Mouse (Mus musculus) Muller cell, postnatal 12 days (primary cell): ENCODE measurements around the gene Fam189a1.

Experiments used
- DNase-seq: peaks from one replicate; pipeline ENCODE4 v3.0.0-alpha.2; 2015; ENCODE audit errors: inconsistent ontology term

Fam189a1 gene

GRCm38 (mm10) chr7:64952181-64952580, 204.2 kb downstream of the Fam189a1 start:
- no peak for DNase-seq

GRCm38 (mm10) chr7:64950771-64951099, 205.6 kb downstream of the Fam189a1 start:
- no peak for DNase-seq

GRCm38 (mm10) chr7:64949910-64950770, 206.2 kb downstream of the Fam189a1 start:
- DNase-seq: peak; percentile 55

DNA sequence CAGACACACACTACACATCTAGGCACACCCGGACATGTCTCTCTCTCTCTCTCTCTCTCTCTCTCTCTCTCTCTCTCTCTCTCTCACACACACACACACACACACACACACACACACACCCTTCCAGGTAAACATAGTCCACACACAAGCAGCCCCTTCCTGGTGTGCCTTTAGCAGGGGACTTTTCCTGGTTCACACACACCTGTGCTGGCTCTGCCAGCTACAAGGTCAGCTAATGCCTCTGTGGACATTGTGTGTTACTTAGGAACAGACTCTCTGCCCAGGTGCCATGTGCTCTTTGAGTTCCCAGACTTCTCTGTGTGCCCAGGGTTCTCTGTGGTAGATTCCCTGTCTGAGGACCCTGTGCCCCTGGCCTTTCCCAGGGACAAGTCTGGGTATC, 206.9 kb downstream of the Fam189a1 start:
- DNase-seq: no peak

DNA sequence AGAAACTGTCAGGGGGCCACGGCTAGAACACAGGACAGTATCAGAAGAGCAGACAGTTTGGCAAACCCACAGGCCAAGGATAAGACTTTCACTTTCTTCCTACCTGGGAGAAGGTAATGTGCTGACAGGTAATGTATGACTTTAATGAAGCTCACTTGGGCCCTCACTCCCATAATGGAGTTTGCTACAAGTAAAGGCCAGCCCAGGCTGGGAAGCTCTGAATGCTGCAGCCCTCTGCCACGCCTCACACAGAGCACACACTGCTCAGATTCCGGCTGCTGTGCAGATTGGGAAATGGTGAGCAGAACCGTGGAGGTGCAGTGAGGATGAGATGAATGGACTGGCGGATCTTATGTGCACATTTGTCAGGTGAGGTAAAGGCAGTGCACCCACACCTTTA, 211.7 kb downstream of the Fam189a1 start:
- no peak for DNase-seq

DNA sequence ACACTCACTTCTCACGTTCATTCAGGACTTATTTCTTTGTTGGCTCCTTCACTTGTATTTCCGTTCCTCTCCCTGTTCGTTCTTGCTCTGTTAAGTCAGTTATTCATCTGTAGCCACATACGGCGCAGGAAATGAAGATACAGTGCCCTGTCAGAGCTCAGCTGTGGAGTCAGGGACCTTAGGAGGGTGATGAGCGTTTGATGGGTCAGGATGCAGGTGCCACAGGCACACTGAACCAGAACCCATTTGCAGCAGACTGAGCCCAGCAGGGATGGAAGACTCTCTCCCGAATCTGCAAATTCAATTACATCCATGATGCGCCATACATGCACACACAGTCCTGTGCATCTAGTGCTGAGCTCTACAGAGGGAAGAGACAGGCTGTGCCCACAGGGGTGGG, 212.2 kb downstream of the Fam189a1 start:
- no peak for DNase-seq

GRCm38 (mm10) chr7:64936927-64937326, 219.4 kb downstream of the Fam189a1 start:
- DNase-seq: peak; percentile 58

GRCm38 (mm10) chr7:64934115-64934514, 222.3 kb downstream of the Fam189a1 start:
- DNase-seq: no peak

DNA sequence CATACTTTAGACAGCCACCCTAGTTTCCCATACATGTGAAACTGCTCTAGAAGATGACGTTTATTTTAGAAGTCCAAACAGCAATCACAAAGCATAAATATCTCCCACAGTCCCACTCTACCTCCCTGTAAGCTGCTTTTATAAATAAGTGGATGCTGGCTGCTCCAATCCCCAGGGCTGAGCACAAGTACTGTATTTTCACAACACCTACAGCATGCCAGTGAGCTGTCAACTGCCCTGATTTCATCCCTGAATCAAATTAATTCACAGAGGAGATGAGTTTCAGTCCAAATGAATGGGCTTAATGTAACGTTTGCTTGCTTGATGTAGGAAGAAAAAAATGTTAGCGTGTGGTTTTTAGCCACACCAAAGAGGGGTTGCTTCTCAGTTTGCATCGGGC, 225.4 kb downstream of the Fam189a1 start:
- no peak for DNase-seq

DNA sequence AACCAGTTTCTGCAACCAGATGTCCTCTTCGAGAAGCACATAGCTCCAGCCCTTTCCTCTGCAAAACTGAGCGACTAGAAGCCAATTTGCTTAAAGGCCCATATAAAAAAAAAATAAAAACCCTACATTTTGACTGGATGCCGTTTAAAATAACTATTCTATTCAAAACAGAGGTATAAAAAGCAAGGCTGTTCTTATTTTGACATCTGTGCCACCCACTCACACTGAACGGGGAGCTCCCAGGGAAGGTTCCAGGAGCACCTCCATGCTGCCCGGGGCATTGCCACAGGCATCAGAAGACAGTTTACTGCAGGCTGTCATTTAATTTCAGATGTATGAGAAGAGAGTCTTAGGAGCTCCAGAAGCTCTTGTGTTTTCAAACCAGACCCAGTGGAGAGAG, 232.5 kb downstream of the Fam189a1 start:
- no peak for DNase-seq

DNA sequence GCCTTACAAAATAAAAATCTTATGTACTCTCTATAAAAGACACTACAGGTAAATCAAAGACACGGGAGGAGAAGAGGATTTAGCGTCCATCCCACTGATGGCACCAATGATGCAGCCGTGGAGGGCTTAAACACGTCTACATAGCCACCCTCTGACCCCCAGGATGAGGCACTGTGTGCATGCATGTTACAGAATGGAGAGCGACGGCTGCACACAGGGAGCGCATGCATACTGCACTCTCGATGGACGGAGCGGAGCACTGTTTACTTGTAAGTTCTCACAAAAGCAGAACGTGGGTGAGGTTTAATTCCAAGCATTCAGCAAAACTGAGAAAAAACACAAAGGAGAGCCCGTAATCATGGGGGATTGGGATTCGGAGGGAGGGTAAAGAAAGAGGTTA, 235.2 kb downstream of the Fam189a1 start:
- DNase-seq: no peak

DNA sequence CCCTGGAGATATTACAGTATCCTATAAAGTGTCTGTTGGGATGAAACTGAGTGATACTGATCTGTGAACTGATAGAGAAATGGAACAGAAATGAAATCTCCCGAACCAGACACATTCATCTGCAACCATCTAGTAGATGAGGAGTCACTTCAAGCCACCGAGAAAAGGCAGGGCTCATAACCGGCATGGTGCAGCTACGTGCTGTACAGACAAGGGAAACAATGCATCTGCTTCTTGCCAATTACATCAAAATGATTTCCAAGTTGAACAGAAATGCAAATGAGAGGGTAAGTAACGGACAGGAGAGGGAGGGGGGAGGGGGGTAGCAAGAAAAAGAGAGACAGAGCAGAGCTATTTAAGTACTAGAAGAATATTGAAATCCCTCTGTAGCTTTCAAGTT, 235.6 kb downstream of the Fam189a1 start:
- DNase-seq: no peak

- no peak for DNase-seq
These were observed 239.7 kb downstream of the Fam189a1 start for GRCm38 (mm10) chr7:64916654-64917053.

GRCm38 (mm10) chr7:64915121-64915520, 241.2 kb downstream of the Fam189a1 start:
- peak; percentile 44 for DNase-seq

DNA sequence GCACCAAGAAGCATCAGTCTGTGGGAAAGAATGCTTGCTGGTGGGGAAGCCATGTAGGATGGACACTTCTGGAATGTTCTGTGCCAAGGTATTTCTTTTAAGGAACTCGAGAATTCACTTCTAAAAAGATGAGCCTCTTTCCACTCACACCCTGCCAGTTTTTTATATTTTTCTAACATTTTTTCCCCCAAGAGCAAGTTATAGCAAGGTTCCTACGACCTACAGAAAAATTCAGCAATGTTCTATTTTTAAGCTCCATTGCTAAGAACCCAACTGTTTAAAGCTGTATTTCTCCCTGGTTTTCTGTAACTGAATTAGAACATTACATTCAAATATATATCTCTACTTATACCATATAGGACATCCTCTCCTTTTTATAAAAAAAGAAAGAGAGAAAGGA, 244.4 kb downstream of the Fam189a1 start:
- no peak for DNase-seq

- DNase-seq: no peak
These were observed 246.2 kb downstream of the Fam189a1 start for GRCm38 (mm10) chr7:64910208-64910607.

DNA sequence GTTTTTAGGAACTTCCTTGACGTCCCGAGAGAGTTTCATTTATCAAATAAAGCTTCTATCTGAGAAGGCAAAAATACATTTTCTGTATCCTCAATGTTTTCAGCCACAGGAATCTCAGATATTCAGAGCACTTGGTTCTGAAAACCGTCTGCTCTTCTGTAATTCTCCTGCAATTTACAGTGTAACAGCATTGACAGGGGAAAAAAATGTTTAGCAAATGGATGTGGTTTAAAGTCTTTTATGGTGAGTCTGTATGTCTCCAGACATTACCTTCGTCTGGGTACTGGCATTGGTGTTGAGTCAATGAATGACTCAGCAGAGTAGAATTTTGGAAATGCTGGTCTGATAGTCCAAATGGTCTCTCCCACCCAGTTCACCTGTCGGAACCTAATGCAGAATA, 249.4 kb downstream of the Fam189a1 start:
- DNase-seq: peak; percentile 86

GRCm38 (mm10) chr7:64905506-64905905, 250.9 kb downstream of the Fam189a1 start:
- DNase-seq: no peak

- no peak for DNase-seq
These were observed 256.1 kb downstream of the Fam189a1 start for GRCm38 (mm10) chr7:64900249-64900648.

DNA sequence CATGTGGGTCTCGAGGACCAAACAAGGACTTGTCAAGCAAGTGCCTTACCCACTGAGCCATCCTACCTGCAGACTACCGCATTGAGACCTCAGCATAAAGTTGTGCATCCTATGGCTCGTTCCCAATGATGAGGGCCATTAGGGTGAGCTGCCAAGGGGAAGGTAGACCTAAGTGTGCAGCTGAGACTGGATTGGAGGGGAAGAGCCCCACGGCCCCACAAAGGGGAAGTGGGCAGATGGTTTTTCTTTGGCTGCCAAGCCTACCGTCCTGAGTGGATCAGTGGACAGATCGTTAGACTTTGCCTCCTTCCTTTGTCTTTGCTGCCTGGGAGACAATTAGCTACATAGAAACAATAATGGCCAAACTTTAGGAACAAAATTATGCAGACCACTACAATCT, 259.8 kb downstream of the Fam189a1 start:
- no peak for DNase-seq

GRCm38 (mm10) chr7:64895685-64896101, 260.7 kb downstream of the Fam189a1 start:
- DNase-seq: no peak

- DNase-seq: no peak
These were observed 265.2 kb downstream of the Fam189a1 start for GRCm38 (mm10) chr7:64891139-64891538.

- DNase-seq: peak; percentile 54
These were observed 266.5 kb downstream of the Fam189a1 start for GRCm38 (mm10) chr7:64889919-64890318.
